Mouse (Mus musculus) thymus, adult 2 months (tissue): ENCODE results near the gene Sdk2.

Experiments used
- CTCF ChIP-seq: fragments of 200-500 bp; IDR thresholded peaks from 2 replicates; pipeline ENCODE4 v1.5.1; 2012; ENCODE audit warnings: mild to moderate bottlenecking, control low read depth, low read length, moderate library complexity, borderline replicate concordance; ENCODE audit not compliant: control insufficient read depth, poor library complexity, insufficient read depth; ENCODE audit errors: extremely low read depth
- POLR2A ChIP-seq: fragments of 200-500 bp; IDR thresholded peaks from 2 replicates; pipeline ENCODE4 v1.6.1; 2012; ENCODE audit warnings: mild to moderate bottlenecking, low read length, control low read depth, moderate library complexity; ENCODE audit not compliant: control insufficient read depth, poor library complexity, insufficient read depth; ENCODE audit errors: extremely low read depth

DNA sequence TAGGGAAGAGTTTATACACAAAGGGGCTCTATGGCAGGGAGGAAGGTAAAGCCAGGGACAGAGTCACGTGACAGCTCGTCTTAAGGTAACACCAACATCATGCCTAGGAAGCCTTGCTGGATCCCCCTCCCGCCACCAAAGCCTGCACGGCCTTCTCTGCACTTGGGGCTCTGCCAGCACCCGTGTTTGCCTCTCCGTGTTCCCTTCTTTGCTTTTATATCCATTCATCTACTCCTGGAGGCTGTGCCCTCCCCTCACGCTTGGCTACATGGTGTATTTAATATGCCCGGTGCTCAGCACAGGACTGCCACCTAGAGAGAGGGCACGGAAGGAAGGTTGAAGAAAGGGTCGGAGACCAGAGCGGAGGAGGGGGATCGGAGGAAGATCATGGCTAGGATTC is 47.8 kb upstream of the Sdk2 start:
- no peak for TF ChIP-seq CTCF
- TF ChIP-seq POLR2A: no peak
